Mouse (Mus musculus): Measurements from ENCODE around the gene Zdhhc18. TPM values are rescaled to one million over a fixed set of nuclear protein-coding genes. Genes with fewer than 3 reads are reported as not detected.

Gene Zdhhc18
- 10 to 100 TPM; 18.2 to 26.4 TPM for total RNA-seq (2021)
- long read RNA-seq, experiment 1, full-length matches to known transcripts: 9 of 30 reads
- long read RNA-seq, experiment 1, partial matches to known transcripts: 3 of 30 reads
- long read RNA-seq, experiment 1, other reads (novel, unspliced or antisense): 18 of 30 reads
- long read RNA-seq, experiment 2, full-length matches to known transcripts: 9 of 46 reads
- long read RNA-seq, experiment 2, partial matches to known transcripts: 4 of 46 reads
- long read RNA-seq, experiment 2, other reads (novel, unspliced or antisense): 33 of 46 reads

GRCm38 (mm10) chr4:133649989-133650699, at the start of gene Zdhhc18:
TSS of gene Zdhhc18 (minus strand) at chr4:133650154.
- intact Hi-C loops (cut with DNase I; ENCODE audit: low total_unique reads): loop anchor here (5.0 kb wide), 1 partner anchor 53 kb away; no protein-coding TSS in a partner anchor
- DNase-seq: peak; percentile 78

DNA sequence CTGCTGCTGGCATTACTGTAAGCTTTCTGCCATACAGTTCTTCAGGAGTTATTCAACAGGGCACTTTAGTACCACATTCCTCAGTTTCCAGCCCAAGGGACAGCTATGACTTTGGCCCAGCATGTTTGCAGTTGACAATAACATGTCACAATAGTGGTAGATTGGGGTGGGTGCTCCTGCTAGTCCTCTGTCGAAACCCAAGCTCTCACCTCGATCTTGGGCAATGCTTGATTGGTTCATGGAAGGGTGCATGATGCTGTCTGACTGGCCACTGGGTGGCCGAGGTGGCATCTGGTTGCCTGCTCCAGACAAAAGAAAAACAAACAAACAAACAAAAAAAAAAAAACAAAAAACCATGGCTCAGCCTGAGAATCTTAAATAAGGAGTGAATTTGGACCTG, 45.4 kb upstream of the Zdhhc18 start:
- no peak for DNase-seq
- intact Hi-C loops (cut with DNase I; ENCODE audit: low total_unique reads): no loop called here

GRCm38 (mm10) chr4:133690252-133690651, 40.3 kb upstream of the Zdhhc18 start:
- intact Hi-C loops (cut with DNase I; ENCODE audit: low total_unique reads): no loop called here
- no peak for DNase-seq

DNA sequence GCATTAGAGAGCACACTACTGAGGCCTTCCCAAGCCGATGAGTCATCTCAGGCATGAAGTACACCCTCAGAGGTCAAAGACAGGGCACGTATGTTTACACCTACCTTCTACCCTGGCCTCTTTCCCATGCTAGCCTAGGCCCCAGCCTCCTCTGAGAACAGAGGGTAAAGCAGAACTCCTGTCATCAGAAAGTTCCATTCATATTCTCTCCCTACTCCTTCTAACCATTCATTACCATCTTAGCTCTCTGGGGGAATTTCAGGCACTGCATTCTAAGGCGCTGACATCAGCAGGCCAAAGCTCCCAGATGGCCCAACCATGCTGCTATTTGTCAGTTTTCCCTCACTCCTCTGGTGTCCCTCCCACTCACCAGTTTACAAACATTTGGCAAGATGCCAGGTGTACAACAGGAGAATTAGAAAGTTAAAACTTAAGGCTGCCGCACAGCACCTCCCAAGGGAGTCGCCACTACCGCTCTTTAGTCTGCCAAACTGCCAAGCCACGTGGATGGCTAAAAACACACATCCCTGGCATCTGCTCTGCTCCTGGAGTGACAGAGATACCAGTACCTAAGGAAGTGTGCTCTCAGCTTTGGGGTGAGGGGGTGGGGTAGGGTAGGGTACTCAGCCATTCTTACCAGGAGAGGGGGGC, 38.6 kb upstream of the Zdhhc18 start:
- peak; percentile 48 for DNase-seq
- intact Hi-C loops (cut with DNase I; ENCODE audit: low total_unique reads): loop anchor here (10.0 kb wide), 1 partner anchor 46 kb away; no protein-coding TSS in a partner anchor

GRCm38 (mm10) chr4:133687126-133687525, 37.2 kb upstream of the Zdhhc18 start:
- intact Hi-C loops (cut with DNase I; ENCODE audit: low total_unique reads): loop anchor here (10.0 kb wide), 1 partner anchor 48 kb away; no protein-coding TSS in a partner anchor
- no peak for DNase-seq

- DNase-seq: no peak
- intact Hi-C loops (cut with DNase I; ENCODE audit: low total_unique reads): loop anchor here (10.0 kb wide), 1 partner anchor 48 kb away; no protein-coding TSS in a partner anchor
Observed at GRCm38 (mm10) chr4:133686512-133686911, 36.6 kb upstream of the Zdhhc18 start.

- intact Hi-C loops (cut with DNase I; ENCODE audit: low total_unique reads): loop anchor here (10.0 kb wide), 1 partner anchor 55 kb away; no protein-coding TSS in a partner anchor
- DNase-seq: no peak
Observed at GRCm38 (mm10) chr4:133680206-133680786, 30.3 kb upstream of the Zdhhc18 start.

DNA sequence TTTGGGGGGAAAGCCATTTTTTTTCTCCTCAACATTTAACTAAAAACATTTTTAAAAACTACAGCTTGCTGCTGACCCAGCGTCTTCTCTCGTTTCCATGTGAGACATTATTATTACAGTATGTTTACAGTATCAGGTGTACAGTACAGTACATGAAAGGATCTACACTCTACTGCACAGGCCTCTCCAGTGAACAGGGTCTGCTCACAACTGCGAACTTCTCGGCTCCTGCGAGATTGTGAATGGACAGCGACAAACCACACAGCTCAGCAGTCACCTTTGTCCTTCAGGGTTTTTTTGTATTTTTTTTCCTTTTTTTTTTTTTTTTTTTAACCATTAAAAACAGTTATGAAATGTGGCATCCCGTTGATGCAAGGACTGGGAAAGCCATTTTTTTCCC, 29.7 kb upstream of the Zdhhc18 start:
- DNase-seq: no peak
- intact Hi-C loops (cut with DNase I; ENCODE audit: low total_unique reads): loop anchor here (10.0 kb wide), 1 partner anchor 55 kb away; no protein-coding TSS in a partner anchor

DNA sequence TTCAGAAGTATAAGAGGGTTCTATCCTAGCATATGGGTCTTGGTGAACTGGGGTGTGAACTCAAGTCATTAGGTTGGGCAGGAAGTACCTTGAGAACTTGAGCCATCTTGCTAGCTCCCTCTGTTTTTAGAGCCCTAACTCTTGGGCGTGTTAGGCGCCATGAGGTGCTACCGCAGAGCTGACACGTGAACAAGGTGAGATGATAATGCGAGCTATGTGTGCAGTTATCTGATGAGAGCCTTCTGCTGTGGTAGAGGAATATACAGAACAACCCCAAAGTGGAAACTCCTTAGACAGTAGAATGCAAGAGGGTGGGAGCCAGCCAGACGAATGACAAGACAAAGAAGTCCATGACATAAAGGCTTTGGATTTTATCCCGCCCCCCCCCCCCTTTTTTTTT, 27.3 kb upstream of the Zdhhc18 start:
- intact Hi-C loops (cut with DNase I; ENCODE audit: low total_unique reads): no loop called here
- DNase-seq: no peak

- DNase-seq: no peak
- intact Hi-C loops (cut with DNase I; ENCODE audit: low total_unique reads): no loop called here
Observed at GRCm38 (mm10) chr4:133676189-133676588, 26.2 kb upstream of the Zdhhc18 start.

GRCm38 (mm10) chr4:133675594-133676016, 25.7 kb upstream of the Zdhhc18 start:
- peak; percentile 66 for DNase-seq
- intact Hi-C loops (cut with DNase I; ENCODE audit: low total_unique reads): no loop called here

GRCm38 (mm10) chr4:133674331-133674695, 24.4 kb upstream of the Zdhhc18 start:
- intact Hi-C loops (cut with DNase I; ENCODE audit: low total_unique reads): loop anchor here (5.0 kb wide), 2 partner anchors 78 to 93 kb away; no protein-coding TSS in a partner anchor

GRCm38 (mm10) chr4:133673666-133674330, 23.8 kb upstream of the Zdhhc18 start:
- DNase-seq: peak; percentile 63
- intact Hi-C loops (cut with DNase I; ENCODE audit: low total_unique reads): loop anchor here (5.0 kb wide), 2 partner anchors 79 to 94 kb away; no protein-coding TSS in a partner anchor

More at GRCm38 (mm10) chr4:133674331-133674695, 24.4 kb upstream of the Zdhhc18 start:
- peak; percentile 13 for DNase-seq

GRCm38 (mm10) chr4:133672845-133673647, 23.1 kb upstream of the Zdhhc18 start:
- DNase-seq: peak; percentile 26
- intact Hi-C loops (cut with DNase I; ENCODE audit: low total_unique reads): loop anchor here (5.0 kb wide), 2 partner anchors 79 to 94 kb away; no protein-coding TSS in a partner anchor

GRCm38 (mm10) chr4:133671881-133672844, 22.2 kb upstream of the Zdhhc18 start, which contains the start of gene Pigv:
TSS of gene Pigv (minus strand) at chr4:133672647.
- intact Hi-C loops (cut with DNase I; ENCODE audit: low total_unique reads): loop anchor here (2.0 to 5.0 kb wide), 3 partner anchors 80 to 157 kb away; no protein-coding TSS in a partner anchor

GRCm38 (mm10) chr4:133671184-133671880, 21.4 kb upstream of the Zdhhc18 start:
- intact Hi-C loops (cut with DNase I; ENCODE audit: low total_unique reads): loop anchor here (2.0 to 5.0 kb wide), 3 partner anchors 81 to 157 kb away; no protein-coding TSS in a partner anchor
- peak; percentile 83 for DNase-seq

More at GRCm38 (mm10) chr4:133671881-133672844, 22.2 kb upstream of the Zdhhc18 start, which contains the start of gene Pigv:
- peak; percentile 94 for DNase-seq
